Mouse (Mus musculus) stomach, postnatal 0 days (tissue): ENCODE results near the gene Bola2.

ENCODE experiments used
- CTCF ChIP-seq: IDR thresholded peaks from 2 replicates; pipeline ENCODE4 v1.5.1; 2016; ENCODE audit warnings: antibody characterized with exemption, low read depth, mild to moderate bottlenecking, moderate library complexity
- EP300 ChIP-seq: optimal IDR thresholded peaks from 2 replicates; pipeline ENCODE3; 2016; ENCODE audit warnings: antibody characterized with exemption

- TF ChIP-seq CTCF (no peak), EP300 (no peak)
Observed at GRCm38 (mm10) chr7:126736122-126736521, 40.9 kb downstream of the Bola2 start.
